ENCODE assay signal across 29 mouse cellular contexts in genomic region chr11:21337855-21338254, GRCm38 (mm10). TPM values are rescaled to one million over a fixed set of nuclear protein-coding genes. Genes with fewer than 3 reads are reported as not detected.
DNase-seq lines count a peak whose midpoint lies in the region; ATAC-seq lines count a peak whose summit lies in the region.
"Had no signal": no experiment of that assay in that cellular context is flagged by ENCODE, and none has a peak within 500 bp of the region (broad histone marks: within the 10 kb centered on the region; RNA-seq: fewer than 3 reads in every experiment).

No protein-coding gene starts in this region.

- H3K4me2 ChIP-seq in kidney, embryonic 14.5 days (replicated peaks; ENCODE audit: low read depth, low read length) = no peak overlapping the region
- no peak overlapping the region for H3K4me2 ChIP-seq in limb, embryonic 12.5 days
- no peak overlapping the region for H3K4me2 ChIP-seq in limb, embryonic 13.5 days (replicated peaks)
- H3K4me2 ChIP-seq: embryonic facial prominence, embryonic 15.5 days; forebrain, embryonic 12.5 days; heart, embryonic 11.5 days; hindbrain, embryonic 12.5 days; intestine, embryonic 15.5 days; liver, embryonic 11.5 days; lung, embryonic 15.5 days; midbrain, embryonic 12.5 days; stomach, embryonic 15.5 days had no signal

- 37% methylated on average over 1 of the region's 1 CpGs for WGBS in kidney, embryonic 14.5 days
- WGBS in limb, embryonic 12.5 days = 79% methylated on average over 1 of the region's 1 CpGs
- WGBS in limb, embryonic 10.5 days = 93% methylated on average over 1 of the region's 1 CpGs
- 75% methylated on average over 1 of the region's 1 CpGs for WGBS in limb, embryonic 13.5 days

- H3K9me3 ChIP-seq in kidney, embryonic 14.5 days (ENCODE audit: control insufficient read depth, low read length) = no peaks in the 10 kb centered on the region
- no peaks in the 10 kb centered on the region for H3K9me3 ChIP-seq in limb, embryonic 12.5 days
- no peaks in the 10 kb centered on the region for H3K9me3 ChIP-seq in limb, embryonic 10.5 days (replicated peaks)
- H3K9me3 ChIP-seq in limb, embryonic 13.5 days = no peaks in the 10 kb centered on the region
- H3K9me3 ChIP-seq: embryonic facial prominence, embryonic 15.5 days; forebrain, embryonic 12.5 days; hindbrain, embryonic 12.5 days; intestine, embryonic 15.5 days; lung, embryonic 15.5 days; midbrain, embryonic 12.5 days; stomach, embryonic 15.5 days had no signal

- no peaks in the 10 kb centered on the region for H3K4me1 ChIP-seq in kidney, embryonic 14.5 days (ENCODE audit: control insufficient read depth, insufficient read depth, low read length)
- H3K4me1 ChIP-seq in limb, embryonic 12.5 days (replicated peaks) = no peaks in the 10 kb centered on the region
- H3K4me1 ChIP-seq in limb, embryonic 10.5 days = no peaks in the 10 kb centered on the region
- H3K4me1 ChIP-seq in limb, embryonic 13.5 days = no peaks in the 10 kb centered on the region
- H3K4me1 ChIP-seq: embryonic facial prominence, embryonic 15.5 days; forebrain, embryonic 12.5 days; hindbrain, embryonic 12.5 days; intestine, embryonic 15.5 days; lung, embryonic 15.5 days; midbrain, embryonic 12.5 days; stomach, embryonic 15.5 days had no signal

- H3K27ac ChIP-seq in kidney, embryonic 14.5 days (ENCODE audit: low read depth, low read length) = no peak overlapping the region
- H3K27ac ChIP-seq in limb, embryonic 12.5 days = no peak overlapping the region
- H3K27ac ChIP-seq in limb, embryonic 10.5 days = no peak overlapping the region
- H3K27ac ChIP-seq in limb, embryonic 13.5 days = no peak overlapping the region
- H3K27ac ChIP-seq: embryonic facial prominence, embryonic 15.5 days; forebrain, embryonic 12.5 days; hindbrain, embryonic 12.5 days; hindbrain, postnatal 0 days; intestine, embryonic 15.5 days; lung, embryonic 15.5 days; midbrain, embryonic 12.5 days; stomach, embryonic 15.5 days had no signal

- no peaks in the 10 kb centered on the region for H3K27me3 ChIP-seq in kidney, embryonic 14.5 days (ENCODE audit: control insufficient read depth, insufficient read depth, low read length)
- H3K27me3 ChIP-seq in limb, embryonic 12.5 days = no peaks in the 10 kb centered on the region
- no peaks in the 10 kb centered on the region for H3K27me3 ChIP-seq in limb, embryonic 10.5 days (ENCODE audit: low read depth, poor library complexity, severe bottlenecking)
- no peaks in the 10 kb centered on the region for H3K27me3 ChIP-seq in limb, embryonic 13.5 days
- H3K27me3 ChIP-seq: embryonic facial prominence, embryonic 15.5 days; forebrain, embryonic 12.5 days; hindbrain, embryonic 12.5 days; intestine, embryonic 15.5 days; lung, embryonic 15.5 days; midbrain, embryonic 12.5 days; stomach, embryonic 15.5 days had no signal

- no peak overlapping the region for H3K4me3 ChIP-seq in kidney, embryonic 14.5 days (ENCODE audit: low read length)
- H3K4me3 ChIP-seq in limb, embryonic 12.5 days (replicated peaks) = no peak overlapping the region
- H3K4me3 ChIP-seq in limb, embryonic 10.5 days = no peak overlapping the region
- no peak overlapping the region for H3K4me3 ChIP-seq in limb, embryonic 13.5 days
- H3K4me3 ChIP-seq: embryonic facial prominence, embryonic 15.5 days; forebrain, embryonic 12.5 days; hindbrain, embryonic 12.5 days; intestine, embryonic 15.5 days; lung, embryonic 15.5 days; midbrain, embryonic 12.5 days; stomach, embryonic 15.5 days had no signal

- H3K9ac ChIP-seq in kidney, embryonic 14.5 days (ENCODE audit: low read depth, low read length) = no peak overlapping the region
- no peak overlapping the region for H3K9ac ChIP-seq in limb, embryonic 12.5 days (replicated peaks)
- no peak overlapping the region for H3K9ac ChIP-seq in limb, embryonic 13.5 days
- H3K9ac ChIP-seq: embryonic facial prominence, embryonic 15.5 days; forebrain, embryonic 12.5 days; forebrain, postnatal 0 days; hindbrain, embryonic 12.5 days; intestine, embryonic 15.5 days; lung, embryonic 15.5 days; midbrain, embryonic 12.5 days; stomach, embryonic 15.5 days had no signal

- H3K36me3 ChIP-seq in kidney, embryonic 14.5 days (ENCODE audit: control insufficient read depth, insufficient read depth, low read length) = peaks cover 5% of the 10 kb centered on the region
- peaks cover 19% of the 10 kb centered on the region for H3K36me3 ChIP-seq in limb, embryonic 12.5 days
- H3K36me3 ChIP-seq in limb, embryonic 10.5 days = peaks cover 21% of the 10 kb centered on the region
- peaks cover 22% of the 10 kb centered on the region for H3K36me3 ChIP-seq in limb, embryonic 13.5 days
- H3K36me3 ChIP-seq: forebrain, embryonic 12.5 days; intestine, embryonic 15.5 days had no signal

- ATAC-seq in kidney, embryonic 14.5 days (ENCODE audit: low FRiP score, low TSS enrichment) = peak; percentile 68; the same call in 1 of the 2 replicates
- peak; percentile 68 for ATAC-seq in limb, embryonic 12.5 days (ENCODE audit: insufficient number of reproducible peaks, insufficient read depth, low FRiP score, low TSS enrichment, low read depth)
- peak; percentile 76; the same call in 1 of the 2 replicates for ATAC-seq in limb, embryonic 13.5 days (ENCODE audit: low FRiP score, low read depth)
- no peak for ATAC-seq in megakaryocyte, adult 5-6 weeks (ENCODE audit: poor library complexity, severe bottlenecking)
- ATAC-seq: activated CD4-positive, CD25-positive, alpha-beta regulatory T cell, adult 4 months; forebrain, postnatal 0 days; hindbrain, postnatal 0 days; intestine, embryonic 15.5 days had no signal

- DNase-seq in kidney, postnatal 14 days = no peak
- no peak for DNase-seq in limb, embryonic 10.5 days (ENCODE audit: low spot score)
- no peak for DNase-seq in frontal cortex, adult 2 months (ENCODE audit: extremely low spot score in 1 of 2, low spot score in 1 of 2)
- DNase-seq: adrenal gland, adult 2 months; adrenal gland, postnatal 36 days; cerebellum, adult 18-20 months; cerebellum, postnatal 10 days; forebrain, postnatal 0 days; heart, adult 18-20 months; heart, postnatal 36 days; kidney, adult 2 months; left cerebral cortex, postnatal 4 days; retina, postnatal 1 day; right cerebral cortex, postnatal 14 days had no signal

RNA-seq across cellular contexts. Expression of gene Ugp2, which starts 33.1 kb away (rescaled TPM):
- polyA plus RNA-seq in kidney, embryonic 14.5 days (2014; fragmentation: Nextera tagmentation; extraction: Ambion mirVana) = 68.9 and 71.1 TPM in 2 replicates
- polyA plus RNA-seq in limb, embryonic 12.5 days (2016; fragmentation: Nextera tagmentation; extraction: Ambion mirVana) = 89.7 and 94.6 TPM in 2 replicates
- polyA plus RNA-seq in limb, embryonic 10.5 days (2016; fragmentation: Nextera tagmentation; extraction: Ambion mirVana) = 45.3 and 55.7 TPM in 2 replicates
- polyA plus RNA-seq in limb, embryonic 13.5 days (2015; fragmentation: Nextera tagmentation; extraction: Ambion mirVana) = 101 and 109 TPM in 2 replicates
- 129 and 140 TPM in 2 replicates for total RNA-seq in megakaryocyte, adult 5-6 weeks (2015)
- total RNA-seq in megakaryocyte, adult 5-6 weeks (2017) = 113 and 121 TPM in 2 replicates
- polyA plus RNA-seq in frontal cortex, adult 2 months (2012; rRNA removed) = 53.8 and 57.0 TPM in 2 replicates
